Mouse (Mus musculus): Measurements from ENCODE around the gene E2f1.
A peak's percentile ranks its signal among the peaks of the same experiment; 100 is the strongest.

The E2f1 gene

GRCm38 (mm10) chr2:154583906-154584872, 14.5 kb upstream of the E2f1 start:
- DNase-seq (ENCODE audit: low read depth, low spot score) = no peak

GRCm38 (mm10) chr2:154581421-154581820, 11.7 kb upstream of the E2f1 start:
- no peak for DNase-seq (ENCODE audit: low read depth, low spot score)

- DNase-seq (ENCODE audit: low read depth, low spot score) = no peak
These were observed 10.9 kb upstream of the E2f1 start for GRCm38 (mm10) chr2:154580586-154580985.

GRCm38 (mm10) chr2:154577744-154578067, 8.0 kb upstream of the E2f1 start:
- DNase-seq (ENCODE audit: low read depth, low spot score) = peak; percentile 24

- peak; percentile 88 for DNase-seq (ENCODE audit: low read depth, low spot score)
These were observed 7.4 kb upstream of the E2f1 start for GRCm38 (mm10) chr2:154576876-154577743.

GRCm38 (mm10) chr2:154574271-154574670, 4.6 kb upstream of the E2f1 start:
- DNase-seq (ENCODE audit: low read depth, low spot score) = peak; percentile 94

GRCm38 (mm10) chr2:154572996-154573395, 3.3 kb upstream of the E2f1 start:
- no peak for DNase-seq (ENCODE audit: low read depth, low spot score)

- no peak for DNase-seq (ENCODE audit: low read depth, low spot score)
These were observed 2.3 kb upstream of the E2f1 start for GRCm38 (mm10) chr2:154571976-154572375.

GRCm38 (mm10) chr2:154571266-154571665, 1.6 kb upstream of the E2f1 start:
- peak; percentile 61 for DNase-seq (ENCODE audit: low read depth, low spot score)

GRCm38 (mm10) chr2:154570666-154571065, 974 bp upstream of the E2f1 start:
- DNase-seq (ENCODE audit: low read depth, low spot score) = peak; percentile 66

- peak; percentile 92 for DNase-seq (ENCODE audit: low read depth, low spot score)
These were observed 482 bp downstream of the E2f1 start for GRCm38 (mm10) chr2:154569071-154569748.

GRCm38 (mm10) chr2:154568329-154569070, 1.2 kb downstream of the E2f1 start:
- no peak for DNase-seq (ENCODE audit: low read depth, low spot score)

GRCm38 (mm10) chr2:154567766-154568165, 1.9 kb downstream of the E2f1 start:
- no peak for DNase-seq (ENCODE audit: low read depth, low spot score)

- DNase-seq (ENCODE audit: low read depth, low spot score) = no peak
These were observed 3.1 kb downstream of the E2f1 start for GRCm38 (mm10) chr2:154566641-154567040.

GRCm38 (mm10) chr2:154565562-154565961, 4.1 kb downstream of the E2f1 start:
- no peak for DNase-seq (ENCODE audit: low read depth, low spot score)

- DNase-seq (ENCODE audit: low read depth, low spot score) = no peak
These were observed 6.0 kb downstream of the E2f1 start for GRCm38 (mm10) chr2:154563612-154564170.

- no peak for DNase-seq (ENCODE audit: low read depth, low spot score)
These were observed 11.2 kb downstream of the E2f1 start, which contains the start of gene Necab3 for GRCm38 (mm10) chr2:154558264-154559039. Necab3 (minus strand) TSS chr2:154558890.

GRCm38 (mm10) chr2:154557184-154557832, 12.4 kb downstream of the E2f1 start:
- no peak for DNase-seq (ENCODE audit: low read depth, low spot score)

- no peak for DNase-seq (ENCODE audit: low read depth, low spot score)
These were observed 14.5 kb downstream of the E2f1 start for GRCm38 (mm10) chr2:154555235-154555634.

Data from A20 (cell line).